Mouse (Mus musculus): ENCODE results near the gene Fgf22.

Fgf22 gene

DNA sequence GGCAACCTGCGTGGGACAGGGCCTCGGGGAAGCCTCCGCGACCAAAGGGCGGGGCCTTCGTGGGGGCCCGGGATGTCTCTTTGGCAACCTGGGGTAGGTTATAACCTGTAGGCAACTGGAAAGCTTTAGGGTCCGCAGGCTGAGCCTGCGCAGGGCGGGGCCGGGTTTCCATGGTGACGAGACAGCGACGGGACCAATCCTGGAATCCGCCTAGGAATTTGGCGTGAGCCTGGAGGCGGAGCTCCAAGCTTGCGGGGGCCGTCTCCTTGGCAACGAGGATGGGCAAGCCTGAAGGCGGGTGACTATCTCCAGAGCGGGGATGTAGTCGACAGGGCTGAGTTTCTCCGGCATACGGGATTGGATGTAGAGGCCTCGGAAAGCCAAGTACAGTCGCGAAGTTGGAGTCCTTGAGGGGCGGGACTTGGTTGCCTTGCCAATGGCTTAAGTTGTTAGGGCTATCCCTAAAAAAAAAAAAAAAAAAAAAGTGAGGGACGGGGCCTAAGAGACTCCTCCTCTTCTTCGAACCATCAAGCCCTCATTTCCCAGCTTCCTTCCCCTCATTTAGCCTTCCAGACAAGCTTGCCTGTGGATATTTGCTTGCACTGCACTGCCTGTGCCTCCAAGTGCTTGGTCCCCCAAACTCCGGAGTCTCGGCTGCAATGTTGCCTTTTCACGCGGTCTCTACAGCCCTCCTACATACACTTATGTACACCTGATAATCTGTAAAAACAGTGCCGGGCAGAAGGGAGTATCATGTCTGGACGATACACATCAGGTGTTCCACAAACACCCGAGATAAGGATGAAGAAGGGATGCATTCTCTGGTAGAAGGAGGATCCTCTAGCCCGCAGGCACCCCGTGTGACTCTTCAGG, 12.7 kb downstream of the Fgf22 start:
- peak; percentile 93 for DNase-seq (ENCODE audit: low spot score)

DNA sequence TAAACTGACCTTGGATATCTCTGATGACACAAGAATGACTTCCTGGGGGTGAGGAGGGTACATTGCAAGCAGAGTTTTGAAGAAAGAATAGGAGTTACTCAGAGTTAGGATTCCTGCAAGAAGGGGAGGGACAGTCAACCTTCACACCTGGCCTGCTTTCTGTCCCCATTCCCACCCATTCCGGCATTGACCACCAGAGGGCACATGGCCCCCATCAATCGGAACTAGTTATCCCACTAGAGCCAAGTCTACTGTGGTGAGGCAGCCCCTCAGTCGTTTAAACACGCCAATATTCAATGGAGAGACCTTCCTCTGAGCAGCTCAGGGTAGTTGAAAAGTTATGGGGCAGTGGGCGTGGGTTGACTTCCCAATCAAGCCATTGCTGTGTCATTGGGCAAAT, 13.5 kb downstream of the Fgf22 start:
- no peak for DNase-seq (ENCODE audit: low spot score)

DNA sequence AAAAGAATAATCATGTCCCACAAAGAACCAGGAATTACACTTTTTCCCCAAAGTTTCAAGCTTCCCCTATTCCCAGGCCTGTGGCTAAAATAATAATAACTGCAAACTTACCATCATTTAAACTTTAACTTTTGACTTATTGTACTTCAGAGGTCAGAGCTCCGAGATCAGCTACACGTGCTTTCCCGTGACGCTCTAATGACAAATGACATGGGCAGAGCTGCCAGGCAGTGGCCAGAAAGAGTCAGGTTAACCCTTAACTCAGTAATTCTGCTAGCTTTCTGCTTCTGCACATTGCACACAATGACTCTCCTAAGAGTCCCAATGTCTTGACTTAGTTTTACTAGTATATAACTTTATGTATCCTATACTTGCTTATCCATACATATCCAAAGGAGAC, 14.5 kb downstream of the Fgf22 start:
- no peak for DNase-seq (ENCODE audit: low spot score)

DNA sequence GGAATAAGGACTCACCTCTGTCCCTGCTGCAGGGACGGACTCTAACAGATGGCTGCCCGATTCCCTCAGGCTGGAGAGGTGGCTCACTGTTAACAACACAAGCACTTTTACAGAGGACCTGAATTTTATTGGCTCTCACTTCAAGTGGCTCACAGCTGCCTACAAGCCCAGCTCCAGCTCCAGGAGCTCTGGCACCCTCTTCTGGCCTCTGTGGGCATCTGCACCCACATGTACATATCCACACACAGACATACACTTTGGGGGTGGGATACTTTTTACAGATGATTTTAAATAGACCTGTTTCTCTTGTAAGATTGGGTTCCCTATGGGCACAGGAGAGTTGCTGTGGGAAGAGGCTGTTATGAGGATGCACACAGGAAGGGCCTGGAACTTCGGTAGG, 17.4 kb downstream of the Fgf22 start:
- no peak for DNase-seq (ENCODE audit: low spot score)

DNA sequence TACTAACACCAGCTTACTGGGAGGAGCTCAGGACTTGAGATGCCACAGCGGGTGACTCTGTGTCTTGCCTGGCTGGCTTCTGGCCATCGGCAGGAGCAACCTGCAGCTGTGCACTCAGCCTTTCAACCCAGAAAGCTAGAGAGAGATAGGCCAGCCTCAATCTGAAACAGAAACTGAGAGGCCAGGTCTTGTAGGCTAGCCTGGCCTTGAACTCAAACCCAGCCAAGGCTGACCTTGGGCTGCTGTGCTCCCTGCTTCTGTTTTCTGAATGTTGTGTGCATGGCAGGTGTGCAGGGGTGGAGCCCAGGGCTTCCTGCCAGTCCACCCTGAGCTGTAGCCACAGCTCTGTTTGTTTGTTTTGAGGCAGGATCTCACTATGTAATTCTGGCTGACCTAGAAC, 18.3 kb downstream of the Fgf22 start:
- DNase-seq (ENCODE audit: low spot score): no peak

DNA sequence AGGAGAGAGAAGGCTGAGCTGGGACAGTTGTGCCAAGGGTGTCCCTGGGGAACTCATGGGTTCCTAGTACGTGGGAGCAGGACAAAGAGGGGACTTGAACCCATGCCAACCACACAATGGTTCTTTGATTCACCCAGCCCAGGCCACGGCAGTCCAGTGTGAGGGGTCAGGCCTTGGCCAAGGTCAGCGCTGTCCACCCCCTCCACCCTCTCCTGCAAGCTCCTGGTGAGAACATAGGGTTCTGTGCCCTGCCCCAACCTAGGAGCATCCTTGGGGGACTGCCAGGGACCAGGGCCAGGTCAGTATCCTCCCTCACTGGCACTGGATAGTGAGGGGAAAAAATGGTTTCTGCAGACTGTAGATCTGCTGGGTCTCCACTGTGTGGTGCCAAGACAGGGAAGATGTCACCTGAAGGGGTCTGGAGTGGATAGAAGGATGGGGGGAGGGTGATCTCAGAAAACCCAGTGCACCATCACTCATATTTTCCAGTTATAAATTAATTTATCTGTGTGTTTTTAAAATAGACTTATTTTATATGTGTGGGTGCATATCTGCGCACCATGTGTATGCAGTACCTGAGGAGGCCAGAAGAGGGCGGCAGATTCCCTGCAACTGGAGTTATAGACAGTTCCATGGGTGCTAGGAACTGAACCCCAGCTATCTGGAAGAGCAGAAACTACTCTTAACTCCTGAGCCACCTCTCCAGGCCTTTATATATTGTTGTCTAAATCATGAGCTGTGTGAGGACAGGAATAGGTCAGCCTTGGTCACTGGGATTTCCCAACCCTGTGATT, 19.8 kb downstream of the Fgf22 start:
- DNase-seq (ENCODE audit: low spot score): no peak

DNA sequence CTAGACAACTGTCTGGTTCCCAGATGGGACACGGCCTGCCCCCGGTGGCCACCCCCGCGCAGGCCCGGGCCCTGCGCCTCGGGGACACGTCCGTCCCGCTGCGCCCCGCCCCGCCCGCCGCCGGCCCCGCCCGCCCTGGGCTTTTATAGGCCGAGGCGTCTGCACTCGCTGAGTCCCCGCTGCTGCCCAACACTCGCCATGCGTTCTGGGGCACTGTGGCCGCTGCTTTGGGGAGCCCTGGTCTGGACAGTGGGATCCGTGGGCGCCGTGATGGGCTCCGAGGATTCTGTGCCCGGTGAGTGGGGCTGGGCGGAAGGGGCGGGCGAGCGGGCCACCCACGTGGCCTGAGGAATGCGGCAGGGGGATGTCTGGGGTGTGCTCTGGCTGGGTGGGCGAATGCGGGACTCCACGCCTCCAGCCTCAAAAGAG, 22.2 kb downstream of the Fgf22 start, which contains the start of gene Fstl3:
TSS of gene Fstl3 (plus strand) at position 170 of the 429 bp plus-strand sequence.
- DNase-seq (ENCODE audit: low spot score): no peak

DNA sequence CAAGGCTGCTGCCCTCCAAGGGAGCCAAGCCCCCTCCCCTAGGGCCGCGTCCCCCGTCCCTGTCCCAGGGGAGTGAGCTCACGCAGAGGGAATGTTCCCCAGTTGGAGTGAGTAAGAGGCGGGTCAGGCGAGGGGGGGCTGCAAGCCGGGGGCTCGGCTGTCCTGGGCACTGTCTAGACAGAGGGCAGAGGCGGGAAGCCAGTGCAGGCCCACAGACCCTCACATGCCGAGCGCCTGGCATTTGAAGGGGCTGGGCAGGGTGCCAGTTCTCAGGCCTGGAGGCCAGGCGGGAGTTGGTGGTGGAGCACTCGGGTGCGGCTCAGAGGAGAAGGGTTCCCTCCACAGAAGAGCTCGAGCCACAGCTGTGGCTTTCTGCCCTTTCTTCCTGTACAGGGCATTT, 23.1 kb downstream of the Fgf22 start:
- no peak for DNase-seq (ENCODE audit: low spot score)

DNA sequence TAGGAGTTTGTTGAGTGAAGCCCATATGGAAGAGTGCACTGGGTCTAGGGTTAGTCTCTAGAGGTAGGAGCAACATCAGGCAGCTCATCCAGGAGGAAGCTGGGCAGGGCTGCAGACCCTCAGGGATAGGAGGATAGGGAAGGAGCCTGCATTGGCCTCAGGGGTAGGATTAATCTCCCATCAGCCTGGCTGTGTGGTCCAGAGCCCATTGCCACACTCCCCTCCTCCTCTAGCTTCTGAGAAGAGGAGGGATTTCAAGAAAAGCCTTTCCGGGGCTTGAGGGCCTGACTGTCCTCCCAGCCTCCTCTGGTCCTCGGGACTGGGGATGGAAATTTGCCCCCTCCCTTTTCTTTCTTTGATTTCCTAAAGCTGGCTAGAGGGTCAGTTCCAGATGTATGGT, 24.3 kb downstream of the Fgf22 start:
- DNase-seq (ENCODE audit: low spot score): no peak

DNA sequence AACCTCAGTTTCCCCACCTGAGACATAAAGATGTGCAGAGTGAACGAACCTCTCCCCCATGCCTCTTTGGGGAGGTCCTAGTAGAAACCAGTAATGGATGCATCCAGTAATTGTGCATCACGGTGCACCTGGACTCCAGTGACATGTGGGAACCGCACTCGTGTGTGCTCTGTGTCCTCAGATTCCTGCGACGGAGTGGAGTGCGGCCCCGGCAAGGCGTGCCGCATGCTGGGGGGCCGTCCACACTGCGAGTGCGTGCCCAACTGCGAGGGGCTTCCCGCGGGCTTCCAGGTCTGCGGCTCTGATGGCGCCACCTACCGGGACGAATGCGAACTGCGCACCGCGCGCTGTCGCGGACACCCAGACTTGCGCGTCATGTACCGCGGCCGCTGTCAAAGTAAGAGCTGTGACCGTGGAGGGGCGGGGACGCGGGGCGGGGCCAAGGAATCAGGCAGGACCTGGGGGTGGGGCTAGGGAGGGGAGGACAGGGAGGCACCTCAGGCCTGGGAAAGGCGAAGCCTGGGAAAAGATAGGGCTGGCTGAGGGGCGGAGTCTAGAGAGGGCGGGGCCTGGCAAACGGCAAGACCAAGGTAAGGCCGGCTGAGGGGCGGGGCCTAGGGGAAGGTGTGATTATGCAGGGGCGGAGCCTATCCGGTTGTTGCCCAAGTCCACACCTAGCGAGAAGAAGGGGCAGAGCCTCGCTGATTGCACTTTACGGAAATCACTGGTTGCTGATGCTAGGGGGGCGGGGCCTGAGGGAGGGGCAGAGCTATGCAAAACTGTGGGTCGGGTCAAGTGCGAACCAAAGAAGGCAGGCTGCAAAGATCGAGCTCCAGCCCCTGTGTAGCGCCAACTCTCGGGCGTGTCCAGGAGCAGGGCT, 25.1 kb downstream of the Fgf22 start:
- DNase-seq (ENCODE audit: low spot score): peak; percentile 96

DNA sequence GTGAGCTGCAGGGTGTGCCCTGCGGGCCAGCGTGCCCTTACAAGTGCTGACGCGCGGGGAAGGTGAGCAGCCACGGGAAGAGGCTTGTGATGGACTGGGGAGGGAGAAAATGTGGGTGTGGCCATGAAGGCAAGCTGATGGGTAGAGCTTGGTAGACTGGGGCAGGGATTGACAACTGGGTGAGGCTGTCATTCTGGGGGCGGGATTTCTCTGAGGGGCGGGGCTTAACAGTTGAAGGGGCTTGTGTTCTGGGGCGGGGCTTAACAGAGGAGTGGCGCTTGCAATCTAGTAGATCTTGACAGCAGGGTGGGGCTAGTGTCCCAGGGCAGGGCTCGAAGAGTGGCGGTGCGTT, 25.8 kb downstream of the Fgf22 start:
- DNase-seq (ENCODE audit: low spot score): no peak

DNA sequence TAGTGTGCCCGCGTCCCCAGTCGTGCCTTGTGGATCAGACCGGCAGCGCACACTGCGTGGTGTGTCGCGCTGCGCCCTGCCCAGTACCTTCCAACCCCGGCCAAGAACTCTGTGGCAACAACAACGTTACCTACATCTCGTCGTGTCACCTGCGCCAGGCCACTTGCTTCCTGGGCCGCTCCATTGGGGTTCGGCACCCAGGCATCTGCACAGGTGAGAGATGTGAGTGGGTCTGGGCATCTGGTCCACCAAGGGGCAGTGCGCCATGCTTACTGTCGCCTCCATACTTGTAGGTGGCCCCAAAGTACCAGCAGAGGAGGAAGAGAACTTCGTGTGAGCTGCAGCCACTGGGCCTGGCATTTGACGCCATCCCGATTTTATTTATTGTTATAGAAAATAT, 26.3 kb downstream of the Fgf22 start:
- DNase-seq (ENCODE audit: low spot score): no peak

DNA sequence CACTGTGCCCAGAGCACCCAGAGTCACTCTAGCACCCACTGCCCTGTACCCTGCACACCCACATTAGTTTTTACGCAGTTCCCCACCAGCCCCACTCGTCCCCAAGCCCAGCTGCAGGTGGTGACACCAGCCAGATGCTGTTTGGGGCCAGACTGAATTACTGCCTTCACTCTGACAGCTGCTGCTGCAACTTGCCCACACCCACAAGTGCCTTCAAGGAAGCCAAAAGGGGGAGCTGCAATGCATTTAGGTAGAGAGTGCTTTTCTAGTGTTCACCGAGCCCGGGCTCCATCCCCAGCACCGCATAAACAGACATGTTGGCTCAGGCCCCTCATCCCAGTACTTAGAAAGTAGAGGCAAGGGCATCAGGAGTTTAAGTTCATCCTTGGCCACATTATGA, 27.1 kb downstream of the Fgf22 start:
- DNase-seq (ENCODE audit: low spot score): no peak

DNA sequence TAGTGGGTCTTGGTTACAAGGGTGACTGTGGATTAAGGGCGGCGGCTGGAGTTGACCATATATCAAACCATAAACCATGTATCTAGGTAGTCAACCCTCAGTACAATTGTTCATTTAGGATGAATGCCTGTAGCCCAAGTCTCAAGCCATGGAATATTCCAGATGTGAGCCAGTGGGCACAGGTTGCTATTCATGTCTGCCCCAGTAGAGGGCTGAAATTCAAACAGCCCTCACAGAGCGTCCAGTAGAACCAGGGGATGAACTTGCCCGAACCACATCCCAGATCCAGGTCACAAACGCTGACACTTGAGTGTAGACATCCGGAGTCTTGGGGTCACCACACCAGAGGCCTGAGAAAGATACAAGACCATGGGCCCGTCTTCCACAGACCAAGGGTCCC, 28.2 kb downstream of the Fgf22 start:
- no peak for DNase-seq (ENCODE audit: low spot score)

DNA sequence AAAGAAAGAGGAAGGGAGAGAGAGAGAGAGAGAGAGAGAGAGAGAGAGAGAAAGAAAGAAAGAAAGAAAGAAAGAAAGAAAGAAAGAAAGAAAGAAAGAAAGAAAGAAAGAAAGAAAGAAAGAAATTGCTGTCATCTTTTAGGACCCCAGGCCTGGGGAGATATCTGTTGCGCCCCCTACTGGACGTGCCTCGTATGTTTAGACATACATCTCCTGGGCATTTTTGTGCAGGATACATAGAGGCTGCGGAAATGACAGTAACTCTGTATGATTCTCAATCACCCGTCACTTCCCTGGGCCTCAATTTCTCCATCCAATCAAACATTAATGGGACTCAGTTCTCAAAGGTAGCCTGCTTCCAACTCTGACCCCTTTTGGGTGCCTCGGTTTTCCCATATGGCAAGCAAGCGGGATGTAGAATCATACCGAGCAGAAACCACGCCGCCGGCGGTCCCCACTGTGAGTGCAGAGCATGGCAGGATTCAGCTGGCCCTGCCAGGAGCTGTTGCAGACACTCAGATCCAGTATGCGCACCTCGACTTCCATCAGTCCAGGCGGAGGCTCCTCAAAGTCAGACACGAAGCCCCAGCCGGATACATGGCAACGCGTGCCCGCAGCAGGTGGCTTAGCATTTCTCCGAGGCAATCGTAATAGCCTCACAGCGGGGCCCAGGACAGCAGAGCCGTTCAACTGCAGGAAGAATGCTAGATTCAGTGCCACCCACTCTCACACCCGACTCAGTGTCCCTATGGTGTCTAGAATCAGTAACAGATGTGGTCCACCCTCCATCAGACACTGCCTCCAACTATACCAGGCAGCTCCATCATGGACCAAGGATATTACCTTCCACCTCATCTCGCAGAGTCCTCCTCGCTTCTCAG, 29.3 kb downstream of the Fgf22 start:
- no peak for DNase-seq (ENCODE audit: low spot score)

DNA sequence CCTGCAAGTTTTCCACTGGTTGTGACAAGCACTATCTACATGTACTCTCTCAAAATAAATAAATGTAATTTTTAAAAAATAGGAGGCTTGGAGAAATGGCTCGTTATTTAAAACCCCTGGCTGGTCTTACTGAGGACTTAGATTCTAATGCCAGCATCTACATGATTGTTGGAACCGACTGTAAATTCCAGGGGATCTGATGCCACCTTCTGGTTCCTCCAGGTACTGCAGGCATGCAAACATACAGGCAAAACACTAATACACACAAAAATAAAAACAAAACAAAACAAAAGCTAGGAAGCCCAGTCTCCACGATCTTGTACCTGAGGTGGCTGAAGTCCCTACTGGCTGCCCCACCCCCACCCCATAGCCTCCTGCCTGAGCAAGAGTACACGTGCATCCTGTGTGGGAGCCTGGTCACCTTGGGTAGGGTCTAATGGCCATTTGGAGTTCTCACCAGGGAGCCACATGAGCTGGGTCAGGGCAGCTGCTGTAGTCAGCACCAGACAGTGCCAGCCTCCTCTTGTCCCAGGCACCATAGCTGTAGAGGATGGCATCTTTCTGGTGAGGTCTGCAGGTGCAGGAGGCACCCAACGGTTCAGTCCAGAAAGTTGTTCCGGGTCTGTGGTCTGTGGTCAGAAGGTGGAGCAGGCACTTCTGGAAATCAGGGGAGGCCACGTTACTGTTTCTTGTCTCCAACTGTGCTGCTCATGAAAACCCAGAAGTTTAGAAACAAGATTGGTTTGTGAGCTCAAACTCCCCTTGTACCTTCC, 33.7 kb downstream of the Fgf22 start:
- DNase-seq (ENCODE audit: low spot score): no peak

DNA sequence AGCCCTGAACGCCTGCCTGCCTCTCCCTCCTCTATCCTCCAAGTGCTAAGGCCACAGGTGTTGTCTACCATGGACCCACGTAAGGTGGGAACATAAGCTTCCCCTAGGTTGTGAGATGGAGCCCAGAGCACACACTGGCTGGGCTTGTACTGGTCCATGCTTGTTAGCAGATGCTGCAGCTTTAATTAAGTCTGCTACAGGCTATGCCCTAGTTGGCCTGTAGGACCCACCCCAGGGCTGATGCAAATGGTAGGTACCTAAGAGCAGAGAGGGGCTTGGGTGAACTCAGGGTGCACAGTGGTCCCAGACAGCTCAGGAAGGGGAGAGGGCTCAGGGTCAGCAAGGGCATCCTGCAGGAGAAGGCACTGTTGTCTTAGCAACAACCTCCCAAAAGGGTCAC, 34.7 kb downstream of the Fgf22 start:
- DNase-seq (ENCODE audit: low spot score): no peak

DNA sequence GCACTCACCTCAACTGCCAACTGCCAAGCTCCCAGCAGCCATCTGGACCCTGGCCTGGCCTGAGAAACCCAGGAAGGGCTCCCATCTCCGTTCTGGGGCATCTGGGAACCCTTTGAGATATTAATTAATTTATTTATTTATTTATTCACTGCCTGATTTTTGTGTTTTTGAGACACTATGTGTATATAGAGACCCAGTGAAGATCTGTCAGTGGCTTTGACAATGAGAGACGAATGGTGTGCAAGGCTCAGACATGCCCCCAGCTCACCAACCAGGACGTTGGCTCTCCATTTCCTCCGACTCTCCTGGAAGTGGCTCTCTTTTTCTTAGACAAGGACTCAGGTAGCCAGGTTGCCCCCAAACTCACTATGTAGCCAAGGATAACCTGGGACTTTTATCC, 36.0 kb downstream of the Fgf22 start, which contains the start of gene Prss57:
TSS of gene Prss57 (minus strand) at position 101 of the 400 bp plus-strand sequence.
- DNase-seq (ENCODE audit: low spot score): no peak

DNA sequence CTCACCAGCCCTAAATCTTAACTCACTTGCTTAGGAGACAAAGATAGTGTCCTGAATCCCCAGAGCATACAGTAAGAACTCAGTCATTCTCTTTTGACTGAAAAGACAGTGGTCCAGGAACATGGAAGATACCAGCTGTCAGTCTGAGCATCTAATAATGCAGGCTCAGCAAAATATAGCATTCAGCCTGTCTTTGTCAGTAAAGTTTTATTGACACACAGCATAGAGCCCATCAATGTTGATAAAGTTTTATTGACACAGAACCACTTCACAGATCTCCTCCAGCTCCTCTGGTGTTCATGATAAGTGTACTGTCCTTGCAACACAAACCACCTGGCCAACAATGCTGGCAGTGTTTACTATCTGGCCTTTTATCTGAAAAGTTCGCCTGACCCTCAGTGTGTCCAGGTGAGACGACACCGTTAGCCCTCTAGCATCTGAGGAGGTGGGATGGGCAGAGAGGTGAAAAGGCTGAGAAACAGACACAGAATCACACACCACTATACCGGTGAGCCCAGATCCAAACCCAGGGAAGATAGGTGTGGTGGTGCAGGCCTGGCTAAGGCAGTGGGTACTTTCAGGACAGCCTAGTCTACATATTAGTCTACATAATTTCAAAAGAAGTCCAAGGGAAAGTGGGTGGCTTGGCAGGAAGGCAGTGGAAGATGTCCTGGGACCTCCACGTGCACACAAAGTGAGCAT, 37.6 kb downstream of the Fgf22 start:
- DNase-seq (ENCODE audit: low spot score): no peak

Data from left cerebral cortex, adult 11 months (tissue).